Mouse (Mus musculus) telencephalon, adult 2 months (tissue): ENCODE data around the gene C8g.

Source experiments
- DNase-seq: peaks from one replicate; pipeline ENCODE4 v3.0.0-alpha.2; 2011; ENCODE audit warnings: low read depth, low spot score

Gene C8g

DNA sequence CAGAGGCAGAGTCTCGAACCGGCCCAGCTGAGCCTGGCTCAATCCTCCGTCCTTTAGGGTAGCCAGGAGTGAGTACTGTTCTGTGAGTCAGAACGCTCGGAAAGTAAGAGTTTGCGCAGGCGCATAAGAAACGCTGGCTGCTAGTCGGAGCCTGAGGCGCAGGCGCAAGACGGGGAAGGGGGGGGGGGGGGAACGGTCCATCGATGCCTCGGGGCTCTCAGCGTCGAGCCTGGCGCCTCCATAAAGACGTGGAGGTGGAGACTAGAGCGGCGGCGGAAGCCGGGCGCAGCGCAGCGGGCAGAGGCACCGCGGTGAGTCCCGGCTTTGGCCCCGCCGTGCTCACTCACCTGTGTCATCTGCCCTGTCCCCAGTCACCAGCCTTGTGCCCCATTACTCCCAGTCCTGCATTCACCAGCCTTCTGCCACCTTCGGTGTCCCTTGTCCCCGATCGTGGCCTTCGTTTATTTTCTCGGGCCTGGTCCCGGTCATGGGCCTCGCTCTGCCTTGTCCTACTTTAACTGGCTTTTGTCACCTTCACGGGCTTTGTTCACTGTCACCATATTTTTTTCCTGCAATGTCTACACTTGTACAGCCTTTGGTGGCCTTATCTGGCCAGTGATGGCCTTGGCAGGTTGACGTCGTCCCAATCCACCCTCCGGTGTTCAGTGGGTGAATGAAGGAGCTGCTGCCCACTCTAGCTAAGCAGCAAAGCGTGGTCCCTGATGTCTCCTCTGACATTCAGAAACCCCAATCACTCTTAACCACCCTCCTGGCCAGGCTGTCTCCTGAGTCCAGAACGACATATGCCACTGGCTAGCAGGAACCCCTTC lies 728 bp downstream of the C8g start, which contains the start of gene Fbxw5:
Fbxw5 (plus strand) TSS at position 175 of the 830 bp plus-strand sequence.
- DNase-seq = peak; percentile 79

DNA sequence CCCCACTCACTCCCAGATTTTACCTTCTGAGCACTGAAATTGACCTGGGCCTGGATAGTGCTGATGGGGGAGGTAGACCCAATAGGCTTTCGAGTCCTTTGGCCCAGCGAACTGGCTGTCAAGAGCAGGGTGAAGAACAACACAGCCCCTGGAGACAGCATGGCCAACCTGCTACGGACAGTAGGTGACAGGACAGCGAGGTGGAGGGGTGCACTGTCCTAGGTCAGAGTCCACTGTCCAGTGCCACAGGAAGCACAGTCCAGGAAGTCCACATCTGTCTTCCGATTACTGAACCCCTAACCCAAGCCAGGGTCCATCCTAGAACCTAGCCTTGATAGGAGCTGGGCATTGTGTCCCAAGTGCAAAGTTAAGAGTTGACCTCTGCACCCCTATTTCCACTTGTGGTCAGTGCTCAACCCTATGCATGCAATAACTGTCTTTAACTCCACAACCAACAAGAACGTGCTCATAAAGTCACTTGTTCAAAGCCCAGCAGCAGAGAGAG lies 1.4 kb downstream of the C8g start:
- no peak for DNase-seq

DNA sequence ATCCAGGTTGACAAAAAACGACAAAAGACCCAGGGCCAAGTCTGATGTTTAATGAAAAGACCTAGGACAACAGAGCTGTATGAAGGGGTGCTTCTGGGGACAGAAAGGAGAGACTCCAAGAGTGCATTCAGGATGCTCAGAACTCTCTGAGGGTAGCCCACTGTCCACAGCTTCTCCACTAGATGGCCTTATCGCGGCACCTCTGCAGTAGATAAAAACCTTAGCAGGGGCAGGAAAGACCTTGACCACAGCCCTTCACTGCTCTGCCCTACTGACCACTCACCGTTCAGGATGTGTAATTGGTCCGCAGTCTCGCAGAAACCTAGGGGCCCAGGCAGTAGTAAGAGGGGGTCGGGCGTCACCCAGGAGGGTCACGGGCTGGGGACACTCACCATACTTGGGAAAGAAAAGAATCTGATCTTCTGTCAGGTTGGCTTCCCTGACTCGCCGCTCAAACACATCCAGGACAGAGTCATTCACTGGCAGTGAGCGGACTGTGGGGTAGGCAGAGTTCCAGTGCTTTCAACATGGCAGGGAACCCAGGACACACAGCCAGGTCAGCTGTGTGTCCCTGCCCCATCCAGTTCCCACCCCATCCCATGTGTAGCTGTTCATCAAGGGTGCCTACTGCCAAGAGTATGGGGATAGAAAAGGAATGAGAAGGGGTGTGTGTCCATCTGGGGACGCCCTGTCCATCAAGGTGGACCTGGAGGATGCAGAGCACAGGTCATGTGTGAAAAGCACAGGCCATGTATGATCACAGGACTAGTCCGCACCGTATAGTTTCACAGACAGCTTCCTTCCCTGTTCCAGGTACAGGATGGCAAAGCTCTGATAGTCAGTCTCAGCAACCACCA lies 2.7 kb downstream of the C8g start:
- no peak for DNase-seq

DNA sequence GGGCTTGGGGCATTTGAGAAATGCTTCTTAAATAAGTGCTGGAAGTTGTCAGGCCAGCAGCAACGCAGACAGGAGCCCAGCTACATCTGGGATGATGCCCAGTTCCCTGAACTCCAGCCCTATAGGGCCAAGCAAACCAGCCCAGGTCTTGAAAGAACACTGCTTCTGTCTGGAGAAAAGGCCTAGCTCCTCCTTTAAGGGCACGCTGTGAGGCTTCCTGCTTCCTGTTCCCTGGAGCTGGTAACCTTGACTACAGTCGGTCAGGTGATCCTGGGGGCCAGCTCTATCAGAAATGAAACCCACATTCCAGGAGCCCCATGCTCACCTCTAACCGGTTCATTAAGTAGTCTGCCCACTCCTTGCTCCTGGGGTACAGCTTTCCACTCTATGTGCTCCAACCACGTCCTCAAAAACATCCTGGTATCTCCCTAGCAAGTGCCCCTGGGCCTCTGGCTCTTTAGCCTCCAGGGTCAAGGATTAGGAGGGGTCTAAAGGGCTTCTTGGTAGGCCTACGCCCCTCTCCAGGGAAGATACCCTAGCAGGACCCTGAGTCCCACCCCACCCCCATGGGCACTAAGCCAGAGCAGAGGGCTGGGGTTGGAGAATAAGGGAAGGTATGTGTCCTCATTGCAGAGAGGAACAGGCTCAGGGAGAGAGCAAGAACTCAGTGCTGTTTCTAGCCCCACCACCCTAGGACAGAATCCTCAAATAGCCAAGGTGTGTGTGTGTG lies 3.5 kb downstream of the C8g start:
- DNase-seq = no peak

DNA sequence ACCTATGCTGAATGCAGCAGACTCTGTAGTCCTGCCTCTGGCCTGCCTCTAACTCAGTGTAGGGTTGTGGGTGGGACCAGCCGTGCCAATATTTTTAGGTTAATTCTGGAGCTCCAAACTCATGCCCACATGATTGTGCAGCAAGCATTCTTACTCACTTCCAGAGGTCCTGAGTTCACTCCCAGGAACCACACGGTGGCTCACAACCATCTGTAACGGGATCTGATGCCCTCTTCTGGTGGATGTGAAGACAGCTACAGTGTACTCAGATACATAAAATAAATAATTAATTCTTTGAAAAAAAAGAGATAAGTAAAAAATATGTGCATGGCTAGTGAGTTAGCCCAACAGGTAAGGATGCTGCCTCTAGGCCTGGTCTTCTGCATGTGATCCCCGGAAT lies 5.1 kb downstream of the C8g start:
- no peak for DNase-seq

DNA sequence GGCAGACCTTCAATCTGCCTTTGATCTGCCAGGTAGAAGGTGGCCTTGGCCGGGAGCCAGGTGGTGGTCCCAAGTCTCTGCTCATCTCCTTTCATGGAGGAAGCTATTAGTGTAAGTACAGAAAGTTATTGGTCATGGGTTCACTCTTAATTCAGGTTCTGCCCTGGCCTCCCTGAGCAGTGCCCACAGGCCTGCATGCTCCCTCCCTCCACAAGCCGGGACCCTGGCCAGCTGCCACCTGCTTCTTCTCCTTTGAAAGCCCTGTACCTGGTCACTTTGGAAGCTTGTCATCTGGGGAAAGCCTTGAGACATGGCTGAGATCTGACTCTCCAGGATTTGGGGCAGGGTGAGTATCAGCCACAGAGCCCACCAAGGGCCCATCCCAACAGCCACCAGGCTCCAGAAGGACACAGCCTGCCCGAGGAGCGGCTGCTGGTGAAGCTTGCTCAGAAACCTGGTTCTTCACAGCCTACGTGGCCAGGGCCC lies 8.0 kb downstream of the C8g start, which contains the start of gene Lcn12:
Lcn12 (minus strand) TSS at position 436 of the 486 bp plus-strand sequence.
- DNase-seq = no peak

DNA sequence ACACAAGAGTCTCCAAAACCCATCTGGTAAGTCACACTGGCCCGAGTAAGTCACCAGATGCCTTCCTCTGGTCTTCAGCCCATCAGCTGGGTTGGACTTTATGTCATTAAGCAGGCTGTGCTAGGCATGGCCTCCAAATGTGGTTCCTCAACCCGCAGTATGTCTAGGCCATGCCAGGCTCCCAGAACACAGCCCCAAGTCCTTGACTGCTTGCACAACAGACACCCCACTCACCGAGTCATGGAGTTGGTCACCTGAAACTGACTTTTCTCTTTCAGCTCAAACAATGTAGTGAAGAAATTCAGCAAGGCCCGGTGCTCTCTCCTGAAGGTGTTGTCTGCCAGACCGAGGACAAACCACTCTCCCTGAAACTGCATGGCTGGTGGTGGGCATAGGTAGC lies 8.5 kb downstream of the C8g start:
- DNase-seq = no peak

DNA sequence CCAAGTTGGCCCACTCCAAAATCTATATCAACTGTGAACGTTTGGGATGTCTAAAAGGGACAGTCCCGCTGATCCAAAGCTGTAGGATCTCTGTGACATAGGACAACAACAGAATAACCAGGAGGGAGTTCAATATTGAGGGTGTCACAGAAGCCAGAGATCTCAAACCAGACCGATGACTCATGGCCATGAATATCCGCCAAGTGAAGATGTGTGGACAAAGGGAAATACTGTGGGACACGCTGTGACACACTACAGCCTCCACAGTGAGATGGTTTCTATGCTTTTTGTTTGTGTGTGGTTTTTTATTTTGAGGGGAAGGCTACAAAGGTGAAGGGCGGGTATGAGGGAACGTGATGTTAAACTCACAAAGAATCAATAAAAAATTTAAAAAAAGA lies 12.8 kb downstream of the C8g start:
- no peak for DNase-seq

DNA sequence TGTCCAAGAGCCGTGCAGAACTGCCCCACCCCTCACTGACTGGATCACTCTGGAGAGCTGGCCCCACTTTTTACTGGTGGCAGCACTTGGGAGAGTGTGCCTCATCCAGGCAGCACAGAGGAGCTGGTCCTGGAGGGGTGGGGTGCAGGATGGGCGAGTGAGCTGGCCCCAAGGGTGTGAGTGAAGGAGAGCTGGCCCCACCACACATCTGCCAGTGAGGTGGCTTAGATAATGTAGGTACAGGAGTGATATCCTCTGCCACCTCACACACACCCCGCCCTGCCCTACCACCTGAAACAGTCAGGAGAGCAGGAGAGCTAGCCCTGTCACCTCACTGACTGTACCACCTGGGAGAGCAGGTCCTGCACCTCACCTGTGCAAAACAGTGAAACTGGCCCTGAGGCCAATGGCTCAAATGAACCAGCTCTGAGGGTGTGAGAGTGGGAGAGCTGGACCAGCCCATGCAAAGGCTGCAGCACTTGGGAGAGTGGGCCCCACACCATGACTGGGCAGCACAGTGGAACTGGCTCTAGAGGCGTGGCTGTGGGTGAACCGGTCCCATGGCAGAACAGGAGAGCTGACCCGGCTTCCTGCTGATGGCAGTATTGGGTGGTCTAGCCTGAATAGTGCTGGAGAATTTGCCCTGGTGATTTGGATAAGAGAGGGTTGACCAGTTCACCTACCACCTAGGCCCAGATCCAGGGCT lies 13.4 kb downstream of the C8g start:
- no peak for DNase-seq

DNA sequence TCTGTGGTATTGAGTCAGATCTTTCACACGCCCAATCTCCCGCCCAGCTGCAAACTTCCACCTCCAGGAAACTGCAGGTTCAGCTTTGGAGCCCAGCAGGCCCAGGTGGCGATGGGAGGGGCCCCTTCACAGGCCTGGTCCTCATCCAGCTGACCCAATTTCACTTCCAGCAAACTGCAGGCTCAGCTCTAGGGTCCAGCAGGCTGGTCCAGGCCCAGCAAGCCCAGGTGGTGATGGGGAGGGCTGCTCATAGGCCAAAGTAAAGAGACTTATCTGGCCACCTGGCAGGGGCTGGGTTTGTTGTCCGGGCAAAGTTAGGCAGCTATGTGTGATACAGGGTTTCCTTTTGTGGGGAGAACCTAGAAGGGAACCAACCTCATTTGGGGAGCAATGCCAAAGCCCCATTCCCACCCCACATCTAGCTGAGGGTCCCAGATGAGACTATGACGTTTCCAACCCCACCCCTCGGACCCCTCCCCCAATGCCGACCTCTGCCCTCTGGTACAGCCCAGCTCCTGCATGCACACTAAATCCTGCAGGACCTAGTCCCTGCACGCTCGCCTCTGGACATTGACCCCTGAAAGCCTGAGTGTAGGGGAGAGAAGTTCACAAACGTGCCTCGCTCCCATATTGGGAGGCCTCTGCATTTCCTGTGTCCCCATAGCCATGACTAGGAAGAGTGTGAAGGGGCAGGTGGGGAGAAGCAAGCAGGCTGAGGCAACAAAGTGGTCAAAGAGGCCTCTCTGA lies 16.4 kb downstream of the C8g start:
- DNase-seq = no peak

DNA sequence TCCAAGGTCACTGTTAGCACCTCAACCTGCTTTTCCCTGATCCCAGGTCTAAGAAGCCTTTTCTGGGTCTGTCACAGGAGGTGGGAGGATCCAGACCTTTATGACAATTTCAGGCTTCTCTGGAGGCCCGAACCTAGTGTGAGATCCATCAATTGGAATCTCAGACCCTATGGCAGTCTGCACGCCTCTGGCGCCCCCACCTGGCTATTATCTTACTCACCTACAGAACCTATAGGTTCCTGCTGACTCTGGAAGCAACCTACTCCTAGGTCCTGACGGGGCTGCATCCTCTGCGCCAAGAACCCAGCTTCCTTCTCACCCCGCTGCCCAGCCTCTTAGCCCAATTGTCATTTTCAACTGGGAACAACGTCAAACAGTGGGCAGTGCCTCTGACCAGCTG lies 18.6 kb downstream of the C8g start:
- no peak for DNase-seq

DNA sequence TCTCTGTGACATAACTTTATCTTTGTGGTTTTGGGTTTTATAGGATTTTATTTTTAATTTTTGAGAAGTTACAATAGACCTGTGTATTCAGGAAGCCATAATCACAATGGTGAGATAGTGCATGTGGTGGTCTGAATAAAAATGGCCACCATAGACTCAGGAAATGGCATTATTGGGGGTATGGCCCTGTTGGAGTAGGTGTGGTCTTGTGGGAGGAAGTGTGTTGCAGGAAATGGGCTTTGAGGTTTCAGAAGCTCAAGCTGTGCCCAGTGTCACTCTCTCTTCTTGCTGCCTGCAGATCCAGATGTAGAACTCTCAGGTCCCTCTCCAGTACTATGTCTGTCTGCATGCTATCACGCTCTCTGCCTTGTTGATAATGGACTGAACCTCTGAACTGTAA lies 21.0 kb downstream of the C8g start:
- DNase-seq = no peak

DNA sequence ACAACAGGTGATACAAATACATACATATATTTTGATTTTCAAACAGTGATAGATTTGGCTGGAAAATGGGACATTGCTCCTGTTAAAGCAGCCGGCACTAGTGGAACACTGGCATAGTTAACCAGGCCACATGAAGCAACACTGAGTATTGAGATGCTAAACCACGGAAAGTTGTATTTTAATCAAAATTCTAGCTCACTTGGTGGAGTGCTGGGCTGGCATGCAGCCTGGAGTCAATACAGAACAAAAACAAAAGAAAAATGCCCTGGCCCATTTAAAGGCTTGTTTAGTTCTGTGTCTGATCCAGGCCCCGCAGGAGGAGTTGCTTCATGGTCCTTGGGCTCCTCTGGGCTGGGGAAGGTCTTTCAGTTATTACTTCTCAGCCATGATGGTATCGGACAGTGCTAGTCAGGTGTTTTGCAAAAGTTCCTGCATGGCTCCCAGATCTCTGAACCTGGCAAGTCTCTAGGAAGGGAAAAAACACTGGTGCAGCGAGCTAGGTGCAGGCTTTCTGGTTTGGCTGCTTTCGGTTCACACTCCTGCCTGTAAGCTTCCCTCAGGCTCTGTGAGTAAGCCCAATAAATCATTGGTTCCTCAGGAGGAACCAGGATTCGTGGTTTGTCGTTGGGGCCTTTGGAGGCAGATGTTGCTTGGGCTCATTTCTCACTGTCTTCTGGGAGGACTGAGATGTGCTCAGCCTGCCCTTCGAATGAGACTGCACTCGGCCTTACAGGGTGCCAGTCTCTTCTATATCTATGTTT lies 21.8 kb downstream of the C8g start:
- no peak for DNase-seq

DNA sequence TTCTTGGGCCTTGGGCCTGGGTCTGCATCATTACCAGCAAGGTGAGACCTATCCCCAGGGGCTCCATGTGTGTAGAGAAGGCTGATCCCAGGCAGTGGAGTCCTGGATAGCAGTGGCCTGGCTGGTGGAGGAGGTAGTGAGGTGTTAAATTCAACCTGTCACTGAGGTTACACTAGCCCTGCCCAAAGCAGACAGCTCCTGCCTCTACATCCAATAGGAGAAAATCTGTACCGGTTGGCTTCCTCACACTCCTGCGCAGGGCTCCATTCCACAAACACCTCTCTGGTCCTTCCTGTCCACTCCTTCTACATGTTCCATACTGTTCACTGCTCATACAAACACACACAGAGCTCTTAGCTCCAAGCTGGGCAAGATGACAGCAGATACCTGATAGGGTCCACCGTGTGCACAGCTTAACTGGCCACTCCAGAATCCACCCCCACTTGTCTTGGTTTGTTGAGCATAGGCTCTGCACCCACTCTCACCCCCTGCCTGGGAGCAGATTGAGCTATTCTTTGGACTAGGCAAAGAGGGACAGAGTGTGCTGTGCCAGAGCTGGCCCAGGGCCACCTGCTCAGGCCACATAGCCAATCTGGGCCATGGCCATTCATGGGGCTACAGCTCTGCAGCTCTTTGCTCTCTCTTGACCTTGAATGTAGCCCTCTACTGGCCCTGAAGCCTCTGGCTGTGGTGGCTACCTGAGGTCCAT lies 23.4 kb downstream of the C8g start:
- DNase-seq = no peak

DNA sequence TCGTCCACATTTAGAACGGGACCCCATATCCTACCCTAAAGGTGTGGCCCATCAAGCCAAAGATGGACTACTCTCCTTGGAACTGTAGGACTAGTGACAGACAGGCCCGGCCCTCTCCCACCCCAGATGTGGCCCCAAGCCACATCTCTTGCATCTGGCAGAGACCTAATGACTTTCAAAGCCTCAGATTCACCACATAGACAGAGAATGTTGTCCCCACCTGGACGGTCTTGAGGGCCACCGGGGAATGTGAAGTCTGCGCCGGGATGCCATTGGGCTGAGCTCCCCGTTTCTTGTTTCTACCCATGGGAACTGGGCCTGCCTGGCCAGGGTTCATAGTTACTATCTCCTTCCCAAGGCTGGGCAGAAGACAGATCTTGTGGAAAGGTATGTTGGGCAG lies 24.0 kb downstream of the C8g start:
- no peak for DNase-seq

DNA sequence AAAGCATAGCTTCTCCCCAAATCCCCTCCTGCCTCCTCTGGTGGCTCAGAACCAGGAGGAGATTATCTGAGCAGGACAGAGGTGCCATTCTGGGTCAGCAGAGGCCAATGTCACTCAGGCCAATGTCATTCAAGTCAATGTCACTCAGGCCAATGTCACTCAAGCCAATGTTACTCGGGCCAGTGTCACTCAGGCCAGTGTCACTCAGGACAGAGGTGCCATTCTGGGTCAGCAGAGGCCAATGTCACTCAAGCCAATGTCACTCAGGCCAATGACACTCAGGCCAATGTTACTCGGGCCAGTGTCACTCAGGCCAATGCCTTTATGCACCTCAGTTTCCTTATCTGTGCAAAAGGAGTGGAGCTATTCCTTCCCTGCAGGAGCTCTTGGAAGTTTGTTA lies 29.0 kb downstream of the C8g start:
- DNase-seq = no peak

DNA sequence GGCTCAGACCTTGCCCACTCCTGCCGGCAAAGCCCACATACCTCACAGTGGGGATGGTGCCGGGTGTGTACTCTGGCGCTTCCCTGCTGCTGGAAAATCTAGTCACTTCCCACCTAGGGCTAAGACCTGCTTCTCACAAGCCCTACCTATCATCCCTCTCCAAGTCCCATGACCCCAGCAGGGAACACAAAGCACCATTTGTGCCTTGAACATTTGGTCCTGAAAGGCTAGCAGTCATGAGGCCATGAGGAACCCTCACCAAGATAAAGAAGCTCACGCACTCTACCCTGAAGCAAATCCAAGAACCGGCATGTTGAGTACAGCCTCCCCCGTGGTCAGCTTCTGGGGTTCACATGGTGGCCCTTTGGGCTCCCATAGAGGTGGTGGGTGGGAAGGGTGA lies 31.6 kb downstream of the C8g start, which contains the start of gene Ptgds:
Ptgds (minus strand) TSS at position 78 of the 400 bp plus-strand sequence.
- no peak for DNase-seq

DNA sequence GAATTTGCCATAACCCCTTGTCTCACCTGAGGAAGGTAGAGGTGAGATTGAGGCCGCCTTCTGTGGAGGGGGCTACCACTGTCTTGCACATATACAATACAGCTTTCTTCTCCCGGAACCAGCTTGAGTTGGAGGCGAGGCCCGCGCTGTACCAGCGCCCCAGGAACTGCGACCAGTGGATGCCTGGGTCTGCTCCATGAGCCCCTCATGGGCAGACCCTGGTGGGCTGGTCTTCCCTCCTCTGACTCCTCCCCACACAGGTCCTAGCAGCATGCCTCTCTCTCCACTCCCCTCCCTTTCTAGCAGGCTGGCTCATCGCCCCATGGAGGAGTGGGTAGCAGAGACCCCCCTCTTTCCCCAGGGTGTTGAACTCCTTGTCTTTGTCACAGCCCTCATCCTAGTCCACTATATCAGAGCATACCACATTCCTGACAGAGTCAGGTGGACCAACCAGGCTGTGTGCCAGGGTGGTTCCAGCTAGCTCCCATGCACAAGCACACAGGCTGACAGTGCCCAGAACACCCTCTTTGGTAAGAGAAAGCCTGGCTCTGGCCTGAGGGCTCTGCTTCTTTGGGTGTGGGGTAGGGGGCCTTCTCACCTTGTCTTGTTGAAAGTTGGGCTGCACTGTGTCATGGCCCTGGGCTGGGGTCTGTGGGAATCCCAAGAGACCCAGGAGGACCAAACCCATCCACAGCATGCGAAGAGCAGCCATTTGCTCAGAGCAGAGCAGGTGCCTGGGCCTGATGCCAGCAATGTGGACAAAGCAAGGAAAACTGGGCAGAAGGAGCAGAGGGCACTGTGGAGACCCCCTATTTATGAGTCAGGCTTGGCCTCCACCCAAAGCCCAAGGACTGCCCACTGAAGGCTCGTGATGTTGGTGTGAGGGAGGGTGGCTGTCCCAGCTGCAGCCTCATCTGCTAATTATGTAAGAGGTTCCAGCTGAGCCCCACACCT lies 32.3 kb downstream of the C8g start:
- DNase-seq = peak; percentile 69
